Mouse (Mus musculus): ENCODE results near the gene Rwdd3.

Rwdd3 gene

DNA sequence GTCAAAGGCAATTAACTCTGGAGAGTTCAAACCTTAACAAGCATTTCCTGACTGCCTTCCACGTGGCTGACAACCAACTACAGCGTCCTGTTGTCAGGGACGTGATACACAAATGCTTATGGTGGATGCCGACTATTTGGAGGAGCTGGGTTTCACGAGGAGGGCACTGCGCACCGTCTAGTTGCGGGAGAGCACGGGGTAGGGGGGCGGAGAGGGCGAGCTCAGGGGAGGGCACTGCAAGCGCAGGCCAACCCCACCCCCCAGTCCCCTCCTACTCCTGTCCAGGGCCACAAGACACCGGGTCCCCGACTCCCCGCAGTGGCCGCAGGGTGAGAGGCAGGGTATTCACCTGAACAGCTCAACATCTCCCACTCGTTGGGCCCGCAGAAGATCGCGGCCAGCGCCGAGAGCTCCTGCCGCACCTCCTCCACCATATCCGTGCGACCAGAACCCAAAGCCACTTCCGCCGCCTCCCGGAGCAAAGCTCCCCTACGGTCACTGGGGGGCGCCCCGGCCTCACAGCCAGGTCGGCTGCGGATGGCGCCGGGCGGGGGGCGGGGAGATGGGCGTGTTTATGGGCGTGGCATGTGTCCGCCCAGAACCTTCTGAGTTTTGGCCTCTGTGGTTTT is at the start of gene Rwdd3:
Gene Rwdd3, minus strand, starts transcription at position 453 of the 629 bp plus-strand sequence.
- in situ Hi-C loops (cut with MboI, MseI), result loop anchor here (10.0 kb wide), 2 partner anchors 253 to 333 kb away; partner anchors contain the start of gene Cnn3

DNA sequence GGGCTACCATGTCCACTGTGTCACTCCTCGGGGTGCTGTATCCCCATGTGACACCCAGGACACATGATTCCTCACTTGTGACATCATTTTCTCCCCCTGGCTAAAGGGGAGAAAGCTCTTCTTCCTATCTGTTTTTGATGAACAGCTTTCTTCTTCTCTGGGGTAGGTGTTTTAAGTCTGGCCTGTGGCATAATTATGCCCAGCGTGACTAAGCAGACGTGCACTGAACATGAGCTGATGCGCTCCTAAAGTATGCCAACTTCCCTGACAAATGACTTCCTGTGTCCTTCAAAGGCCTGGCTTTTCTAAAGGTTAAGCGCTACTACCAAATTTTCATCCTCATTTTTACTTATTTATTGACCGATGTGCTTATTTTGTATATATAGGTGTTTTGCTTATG is 45.5 kb upstream of the Rwdd3 start:
- in situ Hi-C loops (cut with MboI, MseI), result no loop called here

DNA sequence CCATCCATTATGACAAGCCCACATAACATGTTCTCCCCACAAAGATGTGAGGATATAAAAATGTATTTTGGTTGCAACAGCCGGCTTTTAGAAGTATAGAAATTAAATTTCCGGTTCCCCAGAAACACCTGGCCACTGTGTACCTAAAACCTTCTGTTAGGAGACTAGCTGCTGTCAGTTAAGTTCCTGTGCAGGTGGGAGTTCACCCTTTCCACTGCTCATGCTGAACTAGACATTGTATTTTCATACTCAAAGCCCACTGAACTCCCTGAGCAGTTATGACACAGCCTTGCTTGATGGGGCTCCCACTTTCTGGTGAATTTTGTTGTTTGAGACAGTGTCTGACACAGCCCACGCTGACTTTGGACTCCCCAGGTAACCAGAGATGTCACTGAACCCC is 42.0 kb upstream of the Rwdd3 start:
- in situ Hi-C loops (cut with MboI, MseI), result no loop called here

DNA sequence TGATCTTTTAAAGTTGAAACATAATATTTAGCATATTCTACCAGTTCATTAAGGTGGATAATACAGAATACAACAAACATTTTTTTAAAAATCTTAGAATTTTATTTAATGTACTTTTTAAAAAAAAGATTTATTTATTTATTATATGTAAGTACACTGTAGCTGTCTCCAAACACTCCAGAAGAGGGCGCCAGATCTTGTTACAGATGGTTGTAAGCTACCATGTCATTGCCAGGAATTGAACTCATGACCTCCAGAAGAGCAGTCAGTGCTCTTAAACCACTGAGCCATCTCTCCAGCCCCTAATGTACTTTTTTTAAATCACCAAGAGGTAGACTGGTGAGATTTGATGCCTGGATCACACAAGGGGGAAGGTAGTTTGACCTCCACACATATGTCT is 40.7 kb upstream of the Rwdd3 start:
- in situ Hi-C loops (cut with MboI, MseI), result no loop called here

DNA sequence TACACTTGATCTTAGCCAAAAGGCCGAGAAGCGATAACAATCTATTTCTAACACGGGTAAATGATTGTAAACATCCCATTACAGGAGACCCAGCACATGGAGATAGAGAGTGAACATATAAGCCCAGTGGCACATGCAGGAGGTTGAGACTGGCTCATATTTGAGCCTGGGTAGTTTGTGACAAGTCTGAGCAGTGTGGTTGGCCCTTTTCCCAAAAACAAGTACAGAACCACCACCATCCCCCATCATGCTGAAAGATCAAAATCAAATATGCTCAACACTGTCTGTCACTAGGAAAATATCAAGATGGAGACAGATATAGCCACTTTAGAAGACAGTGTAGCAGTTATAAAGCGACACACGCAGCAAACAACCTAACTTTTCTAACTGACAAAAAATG is 37.5 kb upstream of the Rwdd3 start:
- in situ Hi-C loops (cut with MboI, MseI), result no loop called here

DNA sequence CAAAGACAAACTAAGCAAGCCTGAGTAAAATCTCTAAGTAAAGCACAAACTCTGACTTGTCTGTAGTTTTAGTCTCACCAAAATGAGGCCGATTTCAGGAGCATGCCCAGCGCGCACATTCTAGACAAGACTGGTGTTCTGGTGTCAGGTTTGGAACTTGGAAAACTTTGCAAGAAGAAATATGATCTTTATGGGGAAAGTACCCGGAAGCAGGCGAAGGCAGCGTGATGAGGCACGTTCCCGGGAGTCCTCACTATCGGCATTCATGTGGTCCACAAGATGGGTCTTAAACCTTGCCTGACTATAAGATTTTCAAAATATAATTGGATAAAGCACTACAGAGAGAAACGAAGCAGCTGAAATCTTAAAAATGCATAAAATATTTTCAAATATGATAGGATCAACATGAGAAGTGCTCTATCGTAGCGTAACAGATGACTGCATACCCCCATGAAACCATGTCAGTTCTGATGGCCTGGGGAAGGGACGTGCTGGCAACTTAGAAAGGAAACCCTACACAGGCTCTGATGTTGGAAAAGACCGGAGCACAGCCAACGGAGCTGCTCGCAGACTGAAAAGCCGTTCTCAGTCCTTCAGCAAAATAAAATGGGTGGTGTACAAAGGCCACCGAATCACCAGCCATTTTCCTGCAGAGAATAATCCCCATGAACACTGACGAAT is 34.8 kb upstream of the Rwdd3 start:
- in situ Hi-C loops (cut with MboI, MseI), result no loop called here

DNA sequence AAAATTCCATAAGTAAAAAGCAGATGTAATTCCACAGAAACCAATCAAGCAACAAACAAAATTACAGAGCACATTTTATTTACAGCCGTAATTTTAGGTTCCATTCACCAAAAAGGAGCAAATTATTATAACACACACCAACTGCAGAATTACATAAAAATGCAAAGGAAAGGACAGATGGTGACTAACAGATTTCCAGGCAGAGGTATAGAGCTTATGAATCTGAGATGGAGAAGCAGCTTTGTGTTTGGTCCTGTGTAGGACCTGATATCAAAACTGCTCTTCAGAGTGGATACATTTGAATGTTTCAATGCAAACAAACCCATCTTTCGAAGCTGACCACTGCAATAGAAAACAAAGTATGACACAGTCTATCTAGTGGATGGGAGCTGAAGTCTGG is 31.1 kb upstream of the Rwdd3 start:
- in situ Hi-C loops (cut with MboI, MseI), result no loop called here

DNA sequence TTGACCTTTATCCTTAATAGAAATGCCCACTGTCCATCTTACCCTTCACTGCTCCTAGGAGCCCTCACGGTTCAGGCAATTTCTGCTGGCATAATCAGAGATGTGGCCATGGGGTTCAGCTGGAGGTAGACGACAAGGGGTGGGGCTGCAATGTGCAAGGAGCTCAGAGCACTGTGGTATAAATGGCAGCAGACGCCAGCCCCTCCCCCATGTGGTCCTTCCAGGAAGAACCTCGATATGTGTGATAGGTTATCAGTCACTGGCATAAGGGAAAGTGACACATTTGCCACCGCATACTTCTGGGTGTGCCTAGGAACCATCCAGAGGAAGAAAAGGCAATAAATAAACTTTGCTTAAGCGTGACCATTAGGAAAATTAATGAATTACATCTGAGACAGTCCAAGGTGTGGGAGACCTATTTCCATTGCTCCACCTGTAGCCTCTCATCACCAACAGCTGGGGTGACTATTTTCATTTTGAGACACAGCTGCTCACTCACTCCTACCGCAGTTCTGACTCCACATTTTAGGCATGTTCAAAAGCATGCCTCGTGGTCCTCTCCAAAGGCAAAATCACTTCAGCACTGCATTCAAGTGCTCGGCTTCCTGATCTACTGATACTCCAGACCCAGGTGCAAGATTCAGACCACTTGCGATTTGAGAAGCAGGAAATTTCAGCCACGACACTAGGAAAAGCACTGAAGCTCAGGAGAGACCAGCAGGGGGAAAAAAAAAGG is 29.7 kb upstream of the Rwdd3 start:
- in situ Hi-C loops (cut with MboI, MseI), result no loop called here

DNA sequence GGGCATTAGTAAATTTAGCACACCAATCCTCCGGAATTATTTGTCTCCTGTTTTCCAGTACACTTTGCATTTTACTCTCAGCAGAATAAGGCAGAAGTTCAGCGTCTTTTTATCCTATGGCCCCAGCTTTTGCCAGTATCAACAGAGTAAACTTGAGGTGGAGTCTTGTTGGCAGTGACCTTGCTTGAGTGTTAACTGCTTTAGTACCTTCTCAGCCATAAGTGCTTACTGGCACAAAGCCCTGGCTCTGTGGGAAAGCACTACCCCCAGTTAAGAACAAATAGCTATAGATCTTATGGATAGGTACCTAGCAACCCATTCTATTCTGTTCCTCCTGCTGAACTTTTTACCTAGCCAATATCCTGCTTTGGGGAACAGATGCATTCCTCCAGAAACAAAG is 17.7 kb upstream of the Rwdd3 start:
- in situ Hi-C loops (cut with MboI, MseI), result no loop called here

DNA sequence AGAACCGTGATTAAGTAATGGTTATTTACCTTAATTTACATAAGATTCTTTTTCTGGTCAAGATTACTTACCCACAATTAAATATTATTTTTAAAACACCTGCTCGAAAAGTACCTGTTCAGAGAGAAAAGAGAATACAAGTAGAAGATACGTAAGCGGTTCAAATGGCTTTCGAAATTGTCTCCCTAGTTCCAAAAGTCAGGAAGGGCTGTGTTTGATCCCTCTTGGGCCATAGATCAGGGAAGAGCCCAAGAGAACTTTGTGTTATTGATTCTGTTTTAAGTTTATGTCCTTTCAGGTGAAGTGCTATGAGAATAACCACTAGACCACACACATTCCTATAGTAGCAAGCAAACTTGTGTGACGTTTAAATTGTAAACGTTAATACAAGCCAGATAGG is 16.0 kb upstream of the Rwdd3 start:
- in situ Hi-C loops (cut with MboI, MseI), result no loop called here

DNA sequence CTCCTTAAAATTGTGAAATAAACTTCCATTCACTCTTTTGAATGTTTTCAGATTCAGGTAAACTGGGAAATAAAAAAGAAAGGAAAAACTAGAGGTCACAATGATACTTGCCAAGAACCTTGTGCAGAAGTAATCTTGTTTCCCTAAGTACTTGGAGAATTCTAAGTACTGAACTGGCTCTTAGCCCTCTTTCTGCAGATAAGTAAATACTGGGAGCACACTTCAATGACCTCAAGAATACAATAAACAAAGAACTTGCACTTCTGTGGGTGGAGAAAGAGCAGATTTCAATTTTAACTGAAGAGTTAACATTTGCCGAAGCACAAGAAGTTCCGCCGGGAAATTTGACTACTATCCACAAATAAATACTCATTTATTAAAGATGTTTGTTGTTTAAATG is 15.4 kb upstream of the Rwdd3 start:
- in situ Hi-C loops (cut with MboI, MseI), result no loop called here

DNA sequence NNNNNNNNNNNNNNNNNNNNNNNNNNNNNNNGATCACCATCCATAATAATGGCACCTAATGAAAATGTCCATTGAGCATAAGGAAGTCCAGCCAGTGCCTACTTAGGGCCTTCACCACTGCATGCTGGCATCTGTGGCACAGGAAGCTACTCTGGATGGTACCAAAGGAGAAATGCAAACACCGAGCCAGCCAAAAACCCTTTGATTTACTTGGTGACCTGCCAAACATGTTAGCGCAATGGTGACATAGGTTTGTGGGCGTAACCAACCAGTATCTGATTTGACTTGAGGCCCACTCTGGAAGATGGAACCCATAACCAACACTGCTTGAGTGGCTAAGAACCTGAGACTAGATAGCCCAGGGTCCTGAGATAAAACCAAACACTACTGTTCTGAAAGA is 13.7 kb upstream of the Rwdd3 start:
- in situ Hi-C loops (cut with MboI, MseI), result no loop called here

DNA sequence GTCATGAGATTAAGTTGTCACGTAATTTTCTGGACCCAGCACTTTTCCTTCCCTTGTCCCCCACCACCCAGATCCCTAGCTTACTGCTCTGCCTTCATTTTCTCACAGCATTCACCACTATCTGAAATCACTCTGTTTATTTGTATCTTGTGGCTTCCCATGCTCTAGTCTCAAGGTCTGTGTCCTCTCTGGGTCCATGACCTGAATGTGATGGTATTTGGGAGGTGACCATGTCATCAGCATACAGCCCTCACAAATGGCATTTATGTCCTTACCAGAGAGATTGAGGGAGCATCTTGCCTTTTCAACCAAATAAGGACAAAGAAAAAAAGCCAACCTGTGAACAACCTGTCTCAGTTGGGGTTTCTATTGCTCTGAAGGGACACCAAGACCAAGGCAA is 4.5 kb upstream of the Rwdd3 start:
- in situ Hi-C loops (cut with MboI, MseI), result loop anchor here (10.0 kb wide), 2 partner anchors 249 to 329 kb away; partner anchors contain the start of gene Cnn3

DNA sequence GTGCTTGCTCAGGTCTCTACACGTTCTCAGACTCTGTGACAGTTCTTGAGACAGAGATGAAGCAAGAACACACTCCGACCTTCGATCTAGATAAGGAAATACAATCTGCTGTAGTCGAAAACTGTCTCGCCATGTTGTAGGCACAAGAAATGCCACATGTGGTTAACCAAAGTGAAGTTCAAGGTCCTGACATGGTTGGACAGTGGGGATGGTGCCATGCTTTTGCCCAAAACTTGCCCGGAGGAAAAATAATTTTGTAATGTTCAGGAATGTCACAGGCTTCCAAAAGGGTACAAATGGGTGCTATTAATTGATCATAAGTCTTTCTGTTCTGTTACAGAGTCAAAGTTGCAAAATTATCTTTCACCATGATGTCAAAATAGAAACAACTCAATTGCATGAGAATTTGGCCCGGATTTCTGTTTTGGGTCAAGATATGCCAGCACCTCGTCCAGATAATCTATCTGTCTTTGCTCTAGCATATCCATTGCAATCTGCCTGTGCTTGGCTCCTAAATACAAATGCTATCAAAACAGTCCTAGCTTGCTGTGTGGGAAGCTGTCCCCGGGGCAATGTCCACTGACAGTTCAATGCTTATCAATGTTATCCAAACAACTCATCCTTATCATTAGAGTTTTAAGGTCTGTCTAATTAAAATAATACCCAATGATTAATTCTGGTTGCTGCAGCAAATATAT is 2.9 kb upstream of the Rwdd3 start:
- in situ Hi-C loops (cut with MboI, MseI), result loop anchor here (10.0 kb wide), 2 partner anchors 250 to 330 kb away; partner anchors contain the start of gene Cnn3

DNA sequence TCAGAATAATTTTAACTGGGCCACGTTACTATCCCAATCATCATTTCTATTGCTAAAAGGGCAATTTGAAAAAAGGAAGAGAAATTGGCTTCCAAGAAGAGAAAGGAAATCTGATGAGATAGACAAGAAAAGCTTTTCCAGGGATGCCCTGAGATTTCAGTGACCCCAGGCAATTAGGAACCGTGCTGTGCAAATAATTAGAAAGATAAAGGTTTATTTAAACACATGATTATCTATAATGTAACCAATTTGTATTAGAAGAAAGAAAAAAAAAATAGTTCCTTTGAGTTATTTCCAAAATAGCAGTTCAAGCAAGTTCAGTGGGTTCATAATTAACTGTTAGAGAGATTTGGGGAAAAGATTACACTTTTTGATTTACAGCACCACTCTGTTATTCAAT is 1.2 kb upstream of the Rwdd3 start:
- in situ Hi-C loops (cut with MboI, MseI), result loop anchor here (10.0 kb wide), 2 partner anchors 252 to 332 kb away; partner anchors contain the start of gene Cnn3

DNA sequence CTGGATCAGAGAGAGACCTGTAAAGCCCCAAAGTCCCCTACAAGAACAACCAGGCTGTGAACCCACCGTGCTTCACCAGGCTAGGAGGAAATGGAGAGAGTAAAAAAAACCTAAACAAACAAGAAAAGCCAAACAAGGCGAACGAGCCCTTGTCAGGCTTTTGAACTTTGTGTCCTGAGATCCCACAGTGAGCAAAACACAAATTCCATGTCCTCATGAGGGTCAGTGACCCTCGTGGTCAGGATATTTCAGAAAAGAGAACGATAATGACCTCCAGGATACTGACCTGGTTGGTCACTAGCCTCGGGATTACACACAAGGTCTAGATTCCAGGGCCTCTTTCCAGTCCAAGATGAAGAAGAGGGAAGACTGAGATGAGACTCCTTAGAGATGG is 374 bp upstream of the Rwdd3 start:
- in situ Hi-C loops (cut with MboI, MseI), result loop anchor here (10.0 kb wide), 2 partner anchors 253 to 333 kb away; partner anchors contain the start of gene Cnn3

DNA sequence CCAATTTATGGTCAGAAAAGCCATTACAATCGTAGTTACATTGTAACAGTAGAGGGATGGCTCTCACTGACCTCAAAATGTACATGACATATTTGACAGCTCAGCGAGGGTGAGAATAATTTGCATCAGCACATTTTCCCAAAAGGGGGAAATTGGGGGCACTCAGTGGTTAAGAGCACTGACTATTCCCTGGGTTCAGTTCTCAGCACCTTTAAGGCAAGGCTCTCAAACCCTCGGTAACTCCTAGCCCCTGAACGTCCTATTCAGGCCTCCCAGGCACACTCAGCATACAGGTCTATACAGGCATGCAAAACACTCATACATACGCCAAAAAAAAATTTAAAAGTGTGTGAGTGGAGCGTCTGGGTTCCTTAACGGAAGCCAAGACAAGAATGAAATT is 864 bp downstream of the Rwdd3 start:
- in situ Hi-C loops (cut with MboI, MseI), result loop anchor here (10.0 kb wide), 2 partner anchors 254 to 334 kb away; partner anchors contain the start of gene Cnn3

DNA sequence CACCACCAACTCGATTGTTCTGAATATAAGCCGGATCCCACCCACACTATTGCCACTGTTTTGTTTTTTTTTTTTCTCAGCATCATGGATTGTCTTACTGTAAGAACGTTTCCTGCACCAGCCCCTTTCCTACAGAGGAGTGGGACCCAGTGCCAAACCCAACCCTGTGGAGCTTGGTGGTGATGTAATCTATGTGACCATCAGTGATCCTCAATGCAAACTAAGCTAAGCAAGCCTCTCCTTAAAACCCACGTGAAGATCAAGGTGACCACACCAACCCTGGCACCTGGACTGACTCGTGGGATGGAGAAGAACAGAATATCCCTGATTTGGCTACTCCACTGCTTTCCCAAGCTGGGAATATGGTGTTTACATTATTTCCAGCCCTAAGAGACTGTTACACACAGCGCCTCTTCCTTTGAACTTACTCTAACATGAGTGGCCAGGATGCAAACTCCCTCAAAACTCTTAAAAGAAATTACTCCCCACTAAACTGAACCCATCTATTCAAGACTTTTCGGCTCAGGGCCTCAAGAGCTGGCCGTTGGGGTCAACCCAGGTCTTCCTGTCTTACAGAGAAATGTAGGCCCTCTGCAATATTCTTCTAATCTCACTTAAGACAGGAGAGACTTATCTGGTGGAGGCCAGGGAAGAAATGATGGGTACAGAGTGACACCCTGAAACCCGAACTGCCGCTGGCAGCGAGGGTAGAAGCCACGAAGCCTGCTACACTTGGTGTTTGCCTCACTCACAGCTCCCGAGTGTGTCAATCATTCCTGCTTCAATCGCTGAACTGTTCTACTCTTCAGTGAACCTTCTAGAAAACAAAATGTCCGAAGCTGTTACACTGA is 2.2 kb downstream of the Rwdd3 start:
- in situ Hi-C loops (cut with MboI, MseI), result loop anchor here (10.0 kb wide), 1 partner anchor 95 kb away; no protein-coding TSS in a partner anchor

DNA sequence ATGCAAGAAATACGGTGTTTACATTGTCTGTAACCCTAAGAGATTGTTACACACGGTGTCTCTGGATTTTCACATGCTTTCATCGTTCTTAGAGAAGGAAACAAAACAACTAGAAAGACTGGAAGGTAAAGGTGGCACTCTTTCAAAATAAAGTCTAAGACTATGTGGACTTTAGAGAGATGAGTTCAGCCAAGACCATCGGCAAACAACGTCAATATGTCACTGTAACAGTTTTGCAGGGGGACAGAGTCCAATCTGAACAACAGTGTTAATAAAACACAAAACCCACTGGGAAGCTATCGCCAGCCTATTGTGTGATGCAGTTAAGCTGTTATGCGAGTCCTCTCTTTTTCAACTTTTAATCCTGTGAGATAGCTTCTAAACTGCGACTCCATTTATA is 2.9 kb downstream of the Rwdd3 start:
- in situ Hi-C loops (cut with MboI, MseI), result loop anchor here (10.0 kb wide), 1 partner anchor 96 kb away; no protein-coding TSS in a partner anchor

DNA sequence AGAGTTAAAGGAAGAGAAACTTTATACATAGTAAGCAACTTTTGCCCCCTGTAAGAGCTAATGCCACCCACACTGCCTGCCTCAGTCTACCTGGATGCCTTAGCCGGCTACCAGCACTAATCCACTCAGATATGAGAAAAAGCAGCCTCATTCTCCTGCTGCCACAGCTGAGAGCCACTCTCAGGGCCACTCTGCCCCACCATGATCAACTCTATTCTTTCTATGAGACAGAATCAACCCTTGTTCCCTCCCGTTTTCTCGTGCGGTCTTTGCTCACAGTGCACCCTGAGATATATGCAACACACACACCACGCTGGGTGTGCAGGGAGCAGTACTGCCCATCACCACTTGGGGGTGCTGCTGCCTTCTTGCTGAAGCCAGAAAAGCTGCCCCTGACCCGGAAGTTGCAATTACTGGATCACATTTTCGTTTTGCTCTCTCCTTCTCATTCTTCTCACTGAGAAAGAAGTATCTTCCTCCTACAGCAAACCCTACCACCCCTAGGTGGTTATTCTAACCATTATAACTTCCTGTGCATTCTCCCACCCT is 8.2 kb downstream of the Rwdd3 start:
- in situ Hi-C loops (cut with MboI, MseI), result loop anchor here (5.0 to 10.0 kb wide), 2 partner anchors 101 to 134 kb away; no protein-coding TSS in a partner anchor
